In genomic region chr9:46336294-46336693, GRCm38 (mm10) we compare ENCODE assay signal across 33 mouse cellular contexts. TPM values are rescaled to one million over a fixed set of nuclear protein-coding genes. Genes with fewer than 3 reads are reported as not detected.
"Had no signal": no experiment of that assay in that cellular context is flagged by ENCODE, and none has a peak within 500 bp of the region (broad histone marks: within the 10 kb centered on the region; RNA-seq: fewer than 3 reads in every experiment).

No protein-coding gene starts in this region.

RNA-seq across cellular contexts. Expression of gene 4931429L15Rik, which starts 16.5 kb away (rescaled TPM):
- total RNA-seq: gastrocnemius, adult 18-20 months; gastrocnemius, adult 8-10 months; gastrocnemius, postnatal 14 days; gastrocnemius, postnatal 36 days; heart, adult 18-20 months; heart, adult 8-10 months; heart, postnatal 14 days; heart, postnatal 36 days; hematopoietic stem cell, adult 5-6 weeks; hindbrain, postnatal 0 days; layer of hippocampus, adult 18-20 months; layer of hippocampus, postnatal 14 days; layer of hippocampus, postnatal 36 days; left cerebral cortex, adult 18-20 months; left cerebral cortex, adult 8-10 months; left cerebral cortex, postnatal 10 days; left cerebral cortex, postnatal 25 days; left cerebral cortex, postnatal 4 days; liver, adult 2 months had no signal
- polyA plus RNA-seq: gonadal fat pad, adult 2 months; heart, embryonic 11.5 days; heart, embryonic 13.5 days; heart, embryonic 15.5 days; heart, postnatal 0 days; hindbrain, embryonic 13.5 days; hindbrain, postnatal 0 days; intestine, embryonic 14.5 days; kidney, adult 2 months; kidney, embryonic 15.5 days; kidney, postnatal 0 days; large intestine, adult 2 months; limb, embryonic 13.5 days; limb, embryonic 15.5 days; liver, adult 2 months; liver, embryonic 13.5 days had no signal
